Mouse (Mus musculus) lung, postnatal 0 days (tissue): Measurements from ENCODE around the gene Gm1043.

Source experiments
- CTCF ChIP-seq: IDR thresholded peaks from 2 replicates; pipeline ENCODE4 v1.5.1; 2016; ENCODE audit warnings: antibody characterized with exemption, mild to moderate bottlenecking
- EP300 ChIP-seq: IDR thresholded peaks from 2 replicates; pipeline ENCODE4 v1.6.1; 2016; ENCODE audit warnings: antibody characterized with exemption, mild to moderate bottlenecking, control low read depth

- TF ChIP-seq CTCF (no peak), EP300 (no peak)
Measured at GRCm38 (mm10) chr5:37228894-37229293, 143.7 kb downstream of the Gm1043 start.
